Mouse (Mus musculus) bone marrow macrophage, adult 2 months (primary cell): ENCODE measurements around the gene Nfib.

Source experiments
- CTCF ChIP-seq: IDR thresholded peaks from 2 replicates; pipeline ENCODE4 v1.5.1; 2012; ENCODE audit warnings: low read depth, mild to moderate bottlenecking, low read length, moderate library complexity
- POLR2A ChIP-seq: IDR thresholded peaks from 2 replicates; pipeline ENCODE4 v1.6.1; 2012; ENCODE audit warnings: mild to moderate bottlenecking, low read depth, low read length, borderline replicate concordance

- TF ChIP-seq CTCF (no peak), POLR2A (no peak)
Observed at GRCm38 (mm10) chr4:82474334-82474733, 231.2 kb downstream of the Nfib start.
